Mouse (Mus musculus) MEL (cell line): ENCODE measurements around the gene Spast. TPM values are rescaled to one million over a fixed set of nuclear protein-coding genes. Genes with fewer than 3 reads are reported as not detected.

Experiments
- DNase-seq: peaks from one replicate; pipeline ENCODE4 v3.0.0; 2011; ENCODE audit warnings: low read depth, low spot score
- H3K27ac ChIP-seq: 2 replicates; pipeline ENCODE4 v1.5.1; 2012; ENCODE audit warnings: low read depth, mild to moderate bottlenecking, control low read depth, low read length, moderate library complexity; ENCODE audit not compliant: control insufficient read depth
- H3K27me3 ChIP-seq, 2 experiments: fragments of 150-350 bp in 1 of 2; sonication (generic) in 1 of 2; 2 replicates each; pipeline ENCODE4 v1.6.1; 2012; ENCODE audit warnings: low read length in 2 of 2, mild to moderate bottlenecking in 2 of 2, improper control_type of control experiment in 1 of 2, moderate library complexity in 1 of 2; ENCODE audit not compliant: insufficient read depth in 2 of 2, control insufficient read depth in 1 of 2
- H3K36me3 ChIP-seq, 2 experiments: 2 replicates each; pipeline ENCODE4 v1.6.1; 2012 to 2014; ENCODE audit warnings: low read length in 2 of 2, improper control_type of control experiment in 1 of 2, inconsistent platforms in 1 of 2, mild to moderate bottlenecking in 1 of 2; ENCODE audit not compliant: insufficient read depth in 2 of 2, control insufficient read depth in 1 of 2
- H3K4me1 ChIP-seq, 2 experiments: fragments of 150-350 bp in 1 of 2; sonication (generic) in 1 of 2; 2 replicates each; pipeline ENCODE4 v1.6.1; 2012; ENCODE audit warnings: low read length in 2 of 2, improper control_type of control experiment in 1 of 2, mild to moderate bottlenecking in 1 of 2; ENCODE audit not compliant: insufficient read depth in 2 of 2, control insufficient read depth in 1 of 2
- H3K4me3 ChIP-seq, 2 experiments: fragments of 150-350 bp in 1 of 2; sonication (generic) in 1 of 2; 2 replicates each; pipeline ENCODE4 v1.5.1; 2012; ENCODE audit warnings: low read depth in 2 of 2, low read length in 2 of 2, mild to moderate bottlenecking in 2 of 2, moderate library complexity in 2 of 2, control low read depth in 1 of 2, improper control_type of control experiment in 1 of 2; ENCODE audit not compliant: control insufficient read depth in 1 of 2, insufficient read depth in 1 of 2
- H3K79me2 ChIP-seq: 2 replicates; pipeline ENCODE4 v1.6.1; 2012; ENCODE audit warnings: mild to moderate bottlenecking, low read length, moderate library complexity; ENCODE audit not compliant: control insufficient read depth, poor library complexity, insufficient read depth
- H3K9ac ChIP-seq: 2 replicates; pipeline ENCODE4 v1.6.1; 2012; ENCODE audit warnings: low read depth, mild to moderate bottlenecking, control low read depth, low read length, moderate library complexity; ENCODE audit not compliant: control insufficient read depth, poor library complexity, severe bottlenecking
- H3K9me3 ChIP-seq: fragments of 150-350 bp; sonication (generic); replicated peaks from 2 replicates; pipeline ENCODE4 v1.6.1; 2012; ENCODE audit warnings: mild to moderate bottlenecking, low read length, improper control_type of control experiment, moderate library complexity; ENCODE audit not compliant: insufficient read depth
- CTCF ChIP-seq, 3 experiments: IDR thresholded peaks in 2 of 3; conservative IDR thresholded peaks in 1 of 3; 2 replicates each; pipeline ENCODE4 v1.5.1; 2011 to 2012; ENCODE audit warnings: low read length in 3 of 3, low read depth in 2 of 3, mild to moderate bottlenecking in 2 of 3, improper control_type of control experiment in 1 of 3, inconsistent platforms in 1 of 3, mixed read lengths in 1 of 3, moderate library complexity in 1 of 3; ENCODE audit not compliant: control insufficient read depth in 1 of 3, insufficient read depth in 1 of 3, poor library complexity in 1 of 3, severe bottlenecking in 1 of 3
- E2F4 ChIP-seq: IDR thresholded peaks from 2 replicates; pipeline ENCODE4 v1.6.1; 2011; ENCODE audit warnings: low read depth, low read length, improper control_type of control experiment, borderline replicate concordance
- ELF1 ChIP-seq: IDR thresholded peaks from 2 replicates; pipeline ENCODE4 v1.6.1; 2014; ENCODE audit warnings: low read depth, mild to moderate bottlenecking, inconsistent platforms, low read length, improper control_type of control experiment, moderate library complexity
- EP300 ChIP-seq, 2 experiments: IDR thresholded peaks; 2 replicates each; pipeline ENCODE4 v1.6.1; 2011; ENCODE audit warnings: improper control_type of control experiment in 2 of 2, low read length in 2 of 2, low read depth in 1 of 2, mild to moderate bottlenecking in 1 of 2
- ETS1 ChIP-seq: IDR thresholded peaks from 2 replicates; pipeline ENCODE4 v1.6.1; 2012; ENCODE audit warnings: low read depth, mild to moderate bottlenecking, inconsistent platforms, low read length, improper control_type of control experiment, moderate library complexity
- GABPA ChIP-seq: IDR thresholded peaks from 2 replicates; pipeline ENCODE4 v1.6.1; 2012; ENCODE audit warnings: low read depth, mild to moderate bottlenecking, inconsistent platforms, low read length, improper control_type of control experiment, moderate library complexity
- GATA1 ChIP-seq: IDR thresholded peaks from 2 replicates; pipeline ENCODE4 v1.6.1; 2011; ENCODE audit warnings: low read depth, low read length, improper control_type of control experiment
- JUND ChIP-seq: IDR thresholded peaks from 2 replicates; pipeline ENCODE4 v1.6.1; 2011; ENCODE audit warnings: low read depth, mild to moderate bottlenecking, improper control_type of control experiment, low read length
- KAT2A ChIP-seq: conservative IDR thresholded peaks from 2 replicates; pipeline ENCODE4 v1.6.1; 2012; ENCODE audit warnings: low read depth, low read length, improper control_type of control experiment, inconsistent platforms
- MAFK ChIP-seq: IDR thresholded peaks from 2 replicates; pipeline ENCODE4 v1.6.1; 2011; ENCODE audit warnings: low read depth, mild to moderate bottlenecking, low read length, improper control_type of control experiment, borderline replicate concordance
- MAX ChIP-seq: IDR thresholded peaks from 2 replicates; pipeline ENCODE4 v1.6.1; 2011; ENCODE audit warnings: low read length, improper control_type of control experiment
- MAZ ChIP-seq: IDR thresholded peaks from 2 replicates; pipeline ENCODE4 v1.6.1; 2012; ENCODE audit warnings: low read depth, mild to moderate bottlenecking, inconsistent platforms, low read length, improper control_type of control experiment
- MXI1 ChIP-seq: IDR thresholded peaks from 2 replicates; pipeline ENCODE4 v1.6.1; 2011; ENCODE audit warnings: mild to moderate bottlenecking, low read depth, low read length, improper control_type of control experiment
- MYB ChIP-seq: IDR thresholded peaks from 2 replicates; pipeline ENCODE4 v1.6.1; 2011; ENCODE audit warnings: mild to moderate bottlenecking, low read depth, low read length, improper control_type of control experiment
- MYC ChIP-seq: IDR thresholded peaks from 2 replicates; pipeline ENCODE4 v1.6.1; 2011; ENCODE audit warnings: low read depth, mild to moderate bottlenecking, low read length, improper control_type of control experiment, moderate library complexity
- NRF1 ChIP-seq: IDR thresholded peaks from 2 replicates; pipeline ENCODE4 v1.6.1; 2014; ENCODE audit warnings: low read depth, mild to moderate bottlenecking, inconsistent platforms, low read length, improper control_type of control experiment, moderate library complexity; ENCODE audit not compliant: poor library complexity, insufficient read depth, severe bottlenecking
- POLR2AphosphoS2 ChIP-seq: IDR thresholded peaks from 2 replicates; pipeline ENCODE4 v1.6.1; 2011; ENCODE audit warnings: low read length, improper control_type of control experiment
- RAD21 ChIP-seq: IDR thresholded peaks from 2 replicates; pipeline ENCODE4 v1.6.1; 2011; ENCODE audit warnings: mild to moderate bottlenecking, low read depth, low read length, improper control_type of control experiment
- RCOR1 ChIP-seq: IDR thresholded peaks from 2 replicates; pipeline ENCODE4 v1.6.1; 2012; ENCODE audit warnings: low read depth, mild to moderate bottlenecking, inconsistent platforms, low read length, improper control_type of control experiment
- SMC3 ChIP-seq: IDR thresholded peaks from 2 replicates; pipeline ENCODE4 v1.6.1; 2011; ENCODE audit warnings: low read depth, low read length, improper control_type of control experiment
- TAL1 ChIP-seq: IDR thresholded peaks from 2 replicates; pipeline ENCODE4 v1.6.1; 2012; ENCODE audit warnings: mild to moderate bottlenecking, inconsistent platforms, low read length, moderate library complexity, mixed read lengths
- USF2 ChIP-seq, 2 experiments: IDR thresholded peaks; 2 replicates each; pipeline ENCODE4 v1.6.1; 2011 to 2012; ENCODE audit warnings: improper control_type of control experiment in 2 of 2, low read length in 2 of 2, borderline replicate concordance in 1 of 2, inconsistent platforms in 1 of 2, low read depth in 1 of 2, mild to moderate bottlenecking in 1 of 2; ENCODE audit not compliant: insufficient read depth in 1 of 2
- ZC3H11A ChIP-seq: IDR thresholded peaks from 2 replicates; pipeline ENCODE4 v1.6.1; 2012; ENCODE audit warnings: low read depth, mild to moderate bottlenecking, inconsistent platforms, low read length, improper control_type of control experiment
- ZKSCAN1 ChIP-seq: IDR thresholded peaks from 2 replicates; pipeline ENCODE4 v1.6.1; 2012; ENCODE audit warnings: low read depth, mild to moderate bottlenecking, inconsistent platforms, low read length, improper control_type of control experiment, moderate library complexity
- ZNF384 ChIP-seq: IDR thresholded peaks from 2 replicates; pipeline ENCODE4 v1.6.1; 2012; ENCODE audit warnings: low read depth, mild to moderate bottlenecking, inconsistent platforms, low read length, improper control_type of control experiment
- polyA plus RNA-seq, 2 experiments: library from polyadenylated mRNA; stranded (reverse) in 1 of 2; unstranded in 1 of 2; fragments of >175 nt in 1 of 2; fragments of >200 nt in 1 of 2; gene quantifications; 2 replicates each; pipeline versions ENCODE4 v1.2.1 to v1.2.4; 2012; ENCODE audit warnings: low replicate concordance in 2 of 2, low read depth in 1 of 2; ENCODE audit not compliant: insufficient read length in 2 of 2, insufficient read depth in 1 of 2, missing spikeins in 1 of 2
- total RNA-seq: library from RNA; depleted of rRNA; stranded (reverse); fragments of 300-350 nt; gene quantifications from 2 replicates; pipeline ENCODE4 v1.2.3, GENCODE M21; 2012

The Spast gene
- total and polyA plus RNA-seq, 3 experiments: 29.0 to 35.2 TPM; not detected in 1

DNA sequence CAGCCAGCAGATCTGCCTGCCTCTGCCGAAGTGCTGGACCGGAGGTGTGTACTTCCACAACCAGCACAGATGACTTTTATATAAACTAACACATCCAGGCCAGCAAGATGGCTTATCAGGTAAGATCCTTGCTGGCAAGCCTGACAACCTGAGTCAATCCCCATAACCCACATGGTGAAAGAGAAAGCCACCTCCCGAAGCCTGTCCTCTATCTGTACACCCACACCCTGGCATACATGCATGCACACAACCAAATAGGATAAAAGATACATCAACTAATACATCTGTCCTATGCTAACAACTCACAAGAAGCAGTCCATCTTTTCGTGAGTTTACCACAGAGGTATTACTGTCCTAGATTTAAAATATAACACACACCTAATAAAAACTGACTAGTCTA lies 34.7 kb upstream of the Spast start:
- Histone ChIP-seq H3K4me3 (no peak overlapping the region), H3K79me2 (peaks cover 2% of the 10 kb centered on the region; the same call in 1 of the 2 replicates), H3K4me1 (no peaks in the 10 kb centered on the region), H3K9ac (no peak overlapping the region), H3K36me3 (peaks cover 0 to 28% of the 10 kb centered on the region in 2 experiments; a peak in 2 of 4 replicates), H3K27ac (no peak overlapping the region), H3K9me3 (no peaks in the 10 kb centered on the region), H3K27me3 (no peaks in the 10 kb centered on the region)
- no peak for DNase-seq
- TF ChIP-seq MAZ: no peak
- TF ChIP-seq RAD21: no peak
- no peak for TF ChIP-seq MYB
- no peak for TF ChIP-seq CTCF (IDR thresholded peaks at IDR 0.05 in 2 of 3, conservative IDR thresholded peaks at IDR 0.05 in 1 of 3; ENCODE audit: control insufficient read depth in 1 of 3, insufficient read depth in 1 of 3, low read depth in 2 of 3, low read length in 3 of 3, poor library complexity in 1 of 3, severe bottlenecking in 1 of 3)
- TF ChIP-seq USF2 (IDR thresholded peaks at IDR 0.05; ENCODE audit: borderline replicate concordance in 1 of 2, insufficient read depth in 1 of 2, low read depth in 1 of 2, low read length in 2 of 2): no peak
- no peak for TF ChIP-seq NRF1
- no peak for TF ChIP-seq KAT2A
- no peak for TF ChIP-seq TAL1
- no peak for TF ChIP-seq ETS1
- no peak for TF ChIP-seq GABPA
- TF ChIP-seq RCOR1: no peak
- TF ChIP-seq MYC: no peak
- TF ChIP-seq MAX: no peak
- TF ChIP-seq ZC3H11A: no peak
- no peak for TF ChIP-seq MAFK
- TF ChIP-seq E2F4: no peak
- no peak for TF ChIP-seq EP300 (IDR thresholded peaks at IDR 0.05; ENCODE audit: low read depth in 1 of 2, low read length in 2 of 2)
- no peak for TF ChIP-seq ELF1

DNA sequence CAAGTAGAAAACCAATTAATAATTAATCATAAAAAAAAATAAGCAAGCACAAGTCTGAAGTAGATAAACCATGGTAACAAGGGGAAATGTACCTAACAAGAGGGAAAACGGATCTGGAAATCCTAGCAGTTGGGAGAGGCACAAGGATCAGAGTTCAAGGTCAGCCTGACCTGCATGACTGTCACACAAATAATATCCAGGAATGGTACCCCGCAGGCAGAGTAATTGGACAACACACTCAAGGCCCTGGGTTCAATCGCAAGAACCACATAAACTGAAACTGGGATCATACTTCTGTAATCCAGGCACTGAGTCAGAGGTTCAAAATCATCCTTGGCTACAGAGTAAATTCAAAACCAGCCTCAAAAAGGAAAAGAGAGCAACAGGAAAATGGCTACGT lies 33.2 kb upstream of the Spast start:
- Histone ChIP-seq H3K27me3 (no peaks in the 10 kb centered on the region), H3K4me3 (no peak overlapping the region), H3K79me2 (peaks cover 2% of the 10 kb centered on the region; the same call in 1 of the 2 replicates), H3K36me3 (peaks cover 0 to 28% of the 10 kb centered on the region in 2 experiments; a peak in 2 of 4 replicates), H3K4me1 (no peaks in the 10 kb centered on the region), H3K27ac (no peak overlapping the region), H3K9me3 (no peaks in the 10 kb centered on the region), H3K9ac (no peak overlapping the region)
- TF ChIP-seq EP300 (IDR thresholded peaks at IDR 0.05; ENCODE audit: low read depth in 1 of 2, low read length in 2 of 2) (no peak), MAX (no peak), ZKSCAN1 (no peak), MYC (no peak), ELF1 (no peak), GATA1 (no peak), POLR2AphosphoS2 (no peak), MXI1 (no peak), SMC3 (no peak), JUND (no peak), ZNF384 (no peak), GABPA (no peak), MAZ (no peak), NRF1 (no peak), USF2 (IDR thresholded peaks at IDR 0.05; ENCODE audit: borderline replicate concordance in 1 of 2, insufficient read depth in 1 of 2, low read depth in 1 of 2, low read length in 2 of 2) (no peak)
- DNase-seq: no peak
